Mouse (Mus musculus) embryonic stem cell, embryonic (primary cell): ENCODE results near the gene Cops7a.

Source experiments
- CTCF ChIA-PET, 4 experiments: fragments of 300-600 bp in 2 of 4; fragments of 350-600 bp in 2 of 4; sonication (Branson Sonifier 250); formaldehyde crosslinking; loops; one replicate each; lab custom pipeline; 2022; ENCODE audit warnings: inconsistent platforms in 2 of 4; lab: Charles Lee
- POLR2A ChIA-PET, 4 experiments: fragments of 300-600 bp in 2 of 4; fragments of 350-600 bp in 2 of 4; sonication (Branson Sonifier 250); formaldehyde crosslinking; loops; one replicate each; lab custom pipeline; 2022; ENCODE audit warnings: antibody characterized with exemption in 4 of 4, inconsistent platforms in 1 of 4; lab: Charles Lee

Gene Cops7a

DNA sequence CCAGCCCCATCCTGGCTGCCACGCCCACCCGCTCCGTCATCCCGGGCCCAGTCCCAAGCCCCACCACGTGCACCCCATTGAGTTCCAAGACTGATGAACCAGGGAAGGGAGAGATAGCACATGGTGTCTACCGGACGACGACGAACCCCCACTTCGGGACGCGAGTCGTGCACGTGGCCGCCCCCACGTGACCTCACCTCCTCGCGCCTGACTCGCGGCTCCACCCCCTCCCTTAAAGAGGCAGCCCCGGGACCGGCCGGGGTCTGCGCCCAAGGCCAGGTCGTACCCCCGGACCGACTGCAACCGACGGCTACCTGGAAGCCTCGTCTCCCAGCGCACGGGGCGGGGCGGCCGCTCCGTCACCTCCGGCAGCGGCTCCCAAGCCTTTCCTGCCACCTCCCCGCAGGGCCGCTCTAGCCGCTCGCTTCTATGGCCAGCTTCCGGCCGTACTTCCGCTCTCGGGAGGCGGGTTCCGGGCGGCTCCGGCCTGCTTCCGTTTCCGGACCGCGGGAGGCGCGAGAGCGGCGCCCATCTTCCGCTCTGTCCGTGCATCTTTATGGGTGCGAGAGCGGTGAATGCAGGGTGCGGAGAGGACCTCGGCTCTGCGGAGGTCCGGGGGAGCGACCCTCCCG, at the start of gene Cops7a:
Gene Cops7a, minus strand, starts transcription at position 451 of the 632 bp plus-strand sequence.
- ChIA-PET POLR2A (interaction anchor here (0.5 to 17.5 kb wide), 57 partner anchors 10 to 1505 kb away, joined by 3 to 359 read pairs (median 4); partner anchors contain the start of genes Mlf2 (in 3 of the 4), Cdca3 (in 2 of the 4), Grcc10 (in 2 of the 4) and Mrpl51 (in 2 of the 4)), CTCF (interaction anchor here in 3 of 4 experiments (0.5 to 1.6 kb wide), 11 partner anchors 10 to 118 kb away, joined by 3 to 11 read pairs (median 4); partner anchors contain the start of gene Mlf2 (in 2 of the 3))

DNA sequence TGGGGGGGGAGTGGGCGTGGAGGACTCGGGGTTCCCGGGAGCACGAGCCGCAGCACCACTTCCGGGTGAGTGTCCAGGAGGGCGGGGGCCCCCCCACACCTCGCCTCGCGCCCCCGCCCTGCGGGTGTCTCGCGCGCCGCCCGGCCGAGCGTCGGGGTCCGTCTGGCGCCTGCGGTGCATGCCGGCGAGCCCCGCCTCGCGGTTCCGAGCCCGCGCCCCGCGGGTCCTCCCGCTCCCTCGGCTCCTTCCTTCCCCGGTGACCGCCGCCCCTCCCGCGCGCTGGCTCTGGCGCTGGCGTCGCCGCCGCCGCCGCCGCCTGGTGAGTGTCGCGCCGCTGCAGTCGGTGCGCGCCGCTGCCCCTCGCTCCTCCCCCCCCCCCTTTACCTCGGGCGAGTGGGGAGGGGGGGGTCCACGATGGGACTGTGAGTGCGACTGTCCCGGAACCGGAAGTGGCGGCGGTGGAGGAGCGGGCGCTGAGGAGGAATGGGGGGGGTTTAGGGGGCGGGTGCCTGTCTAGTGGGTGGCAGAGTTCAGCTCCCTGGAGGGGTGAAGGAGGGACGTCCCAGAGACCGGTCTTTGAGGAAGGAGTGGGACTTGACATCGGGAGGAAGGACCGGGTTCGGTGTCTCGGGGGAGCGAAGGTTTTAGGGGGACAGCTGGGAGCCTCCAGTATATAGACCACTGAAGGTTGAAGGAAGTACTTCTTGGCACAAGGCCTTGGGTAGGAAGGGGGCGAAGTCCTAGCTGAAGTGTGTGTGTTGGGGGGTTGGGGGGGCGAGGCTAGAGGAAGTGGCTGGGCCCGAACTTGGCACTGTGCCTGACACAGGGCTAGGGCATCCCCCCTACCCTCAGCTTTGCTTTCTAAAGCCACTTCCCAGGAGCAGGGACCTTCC, 44.1 kb upstream of the Cops7a start:
- ChIA-PET POLR2A (interaction anchor here (0.5 to 13.8 kb wide), 118 partner anchors 9 to 1312 kb away, joined by 3 to 182 read pairs (median 4); partner anchors contain the start of genes Pianp (in 4 of the 4), Acrbp (in 3 of the 4), Emg1 (in 3 of the 4) and Mlf2 (in 3 of the 4)), CTCF (interaction anchor here (0.6 to 2.7 kb wide), 19 partner anchors 11 to 358 kb away, joined by 3 to 15 read pairs (median 5); partner anchors contain the start of genes Mlf2 (in 2 of the 4) and Pianp (in 1 of the 4))

DNA sequence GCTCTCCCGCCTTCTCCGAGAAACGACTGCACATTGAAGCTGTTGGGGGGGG, 43.6 kb upstream of the Cops7a start, which contains the start of gene Zfp384:
Gene Zfp384, plus strand, starts transcription at position 17 of the 52 bp plus-strand sequence.
- ChIA-PET POLR2A (interaction anchor here (0.6 to 13.8 kb wide), 113 partner anchors 9 to 1312 kb away, joined by 3 to 182 read pairs (median 5); partner anchors contain the start of genes Pianp (in 4 of the 4), Acrbp (in 3 of the 4), Emg1 (in 3 of the 4) and Mlf2 (in 3 of the 4)), CTCF (interaction anchor here (0.6 to 2.7 kb wide), 19 partner anchors 11 to 200 kb away, joined by 3 to 15 read pairs (median 5); partner anchors contain the start of genes Mlf2 (in 2 of the 4) and Pianp (in 1 of the 4))

DNA sequence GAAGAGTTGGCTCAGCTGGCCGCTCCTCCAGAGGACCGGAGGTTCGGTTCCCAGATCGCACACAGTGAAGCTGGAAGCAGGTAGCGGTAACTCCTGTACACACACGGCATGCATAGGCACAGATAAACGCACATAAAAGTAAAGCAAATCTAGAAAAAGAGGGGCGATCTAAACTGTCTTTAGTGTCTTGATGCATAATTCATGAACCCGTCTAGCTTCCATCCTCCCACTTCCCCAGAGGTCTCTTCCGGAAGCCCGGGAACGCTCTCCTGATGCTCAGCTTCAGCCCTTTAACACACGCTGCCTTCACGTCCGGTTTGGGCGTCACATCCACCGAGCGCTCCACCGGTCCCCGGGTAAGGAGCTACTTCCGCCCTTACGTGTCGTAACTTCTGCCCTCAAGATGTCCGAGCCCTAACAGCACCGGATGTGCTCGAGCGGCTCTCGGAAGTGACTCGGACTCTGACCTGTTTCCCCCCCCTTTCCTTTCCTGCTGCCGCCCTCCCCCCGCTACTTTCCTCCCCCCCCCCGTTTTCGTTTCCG, 43.3 kb upstream of the Cops7a start:
- ChIA-PET CTCF (interaction anchor here (0.5 to 2.7 kb wide), 22 partner anchors 10 to 200 kb away, joined by 3 to 15 read pairs (median 4); partner anchors contain the start of genes Mlf2 (in 2 of the 4) and Pianp (in 1 of the 4)), POLR2A (interaction anchor here (0.6 to 13.8 kb wide), 130 partner anchors 8 to 1312 kb away, joined by 3 to 182 read pairs (median 4); partner anchors contain the start of genes Mlf2 (in 4 of the 4), Pianp (in 4 of the 4), Acrbp (in 3 of the 4) and Emg1 (in 3 of the 4))

DNA sequence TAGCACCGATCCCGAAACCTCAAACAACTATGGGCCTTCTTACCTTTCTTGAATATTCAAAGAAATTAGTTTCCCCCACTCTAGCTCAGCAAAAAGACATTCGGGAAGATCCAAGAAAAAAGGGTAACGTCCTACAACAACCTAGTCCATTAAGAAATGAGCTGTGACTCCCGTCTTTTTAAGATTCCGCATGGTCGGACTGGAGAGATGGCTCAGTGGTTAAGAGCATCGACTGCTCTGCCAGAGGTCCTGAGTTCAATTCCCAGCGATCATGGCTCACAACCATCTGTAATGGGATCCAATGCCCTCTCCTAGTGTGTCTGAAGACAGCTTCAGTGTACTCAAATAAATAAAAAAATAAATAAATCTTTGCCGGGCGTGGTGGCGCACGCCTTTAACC, 42.7 kb upstream of the Cops7a start:
- POLR2A ChIA-PET, result interaction anchor here (0.6 to 13.8 kb wide), 115 partner anchors 8 to 532 kb away, joined by 3 to 182 read pairs (median 5); partner anchors contain the start of genes Mlf2 (in 4 of the 4), Pianp (in 4 of the 4), Acrbp (in 3 of the 4) and Emg1 (in 3 of the 4)
- CTCF ChIA-PET, result interaction anchor here (0.5 to 2.7 kb wide), 17 partner anchors 9 to 146 kb away, joined by 3 to 15 read pairs (median 5); partner anchors contain the start of genes Mlf2 (in 2 of the 4) and Pianp (in 1 of the 4)

DNA sequence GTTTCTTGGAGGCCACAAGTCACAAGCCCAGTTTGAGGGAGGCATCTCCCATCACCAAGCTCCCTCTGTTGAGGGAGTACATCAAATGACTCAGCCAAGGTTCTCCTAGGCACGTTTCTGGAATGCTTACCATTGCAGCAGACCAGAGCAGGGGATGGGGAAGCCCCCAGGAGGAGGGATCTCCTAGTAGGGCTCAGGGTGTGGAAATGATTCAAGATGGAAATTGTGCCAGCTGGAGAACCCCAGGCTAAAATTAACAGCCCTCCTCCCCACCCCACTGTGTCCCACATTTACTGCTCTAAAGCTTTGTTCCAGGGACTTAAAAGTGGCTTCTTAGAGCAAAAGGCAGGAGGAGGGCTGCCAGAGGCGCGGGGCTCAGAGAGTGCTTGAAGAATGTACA, 39.7 kb upstream of the Cops7a start:
- ChIA-PET CTCF (interaction anchor here in 3 of 4 experiments (0.5 to 1.7 kb wide), 6 partner anchors 23 to 158 kb away, joined by 3 to 5 read pairs (median 3); no protein-coding TSS in a partner anchor), POLR2A (interaction anchor here in 2 of 4 experiments (0.7 to 13.8 kb wide), 7 partner anchors 8 to 264 kb away, joined by 3 to 182 read pairs (median 6); partner anchors contain the start of genes Mlf2 (in 2 of the 2), Pianp (in 2 of the 2) and Grcc10 (in 1 of the 2))

DNA sequence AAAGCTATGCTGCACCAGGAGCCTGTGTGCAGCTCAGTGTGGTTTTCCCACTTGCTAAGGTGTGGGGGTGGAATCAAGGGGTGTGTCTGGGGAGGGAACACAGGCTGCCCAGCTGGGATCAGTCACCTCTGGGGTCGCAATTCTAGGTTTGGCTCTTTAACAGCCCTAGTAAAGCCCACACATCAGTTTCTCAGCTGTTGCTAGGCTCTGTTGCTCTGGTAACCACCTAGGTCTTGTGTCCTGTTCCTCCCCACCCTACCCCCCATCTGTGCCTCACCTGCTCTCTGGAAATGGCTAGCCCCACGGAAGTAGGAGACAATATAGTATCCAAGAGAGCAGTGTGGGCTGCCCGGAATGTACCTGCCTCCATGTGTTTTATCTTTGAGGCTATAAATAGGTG, 38.4 kb upstream of the Cops7a start:
- ChIA-PET POLR2A (interaction anchor here in 3 of 4 experiments (0.7 to 13.8 kb wide), 12 partner anchors 8 to 262 kb away, joined by 3 to 182 read pairs (median 4); partner anchors contain the start of genes Mlf2 (in 2 of the 3), Cops7a (in 1 of the 3), Grcc10 (in 1 of the 3) and Pianp (in 1 of the 3)), CTCF (interaction anchor here in 1 of 4 experiments (1.2 kb wide), 1 partner anchor 10 kb away, joined by 3 read pairs; no protein-coding TSS in a partner anchor)

DNA sequence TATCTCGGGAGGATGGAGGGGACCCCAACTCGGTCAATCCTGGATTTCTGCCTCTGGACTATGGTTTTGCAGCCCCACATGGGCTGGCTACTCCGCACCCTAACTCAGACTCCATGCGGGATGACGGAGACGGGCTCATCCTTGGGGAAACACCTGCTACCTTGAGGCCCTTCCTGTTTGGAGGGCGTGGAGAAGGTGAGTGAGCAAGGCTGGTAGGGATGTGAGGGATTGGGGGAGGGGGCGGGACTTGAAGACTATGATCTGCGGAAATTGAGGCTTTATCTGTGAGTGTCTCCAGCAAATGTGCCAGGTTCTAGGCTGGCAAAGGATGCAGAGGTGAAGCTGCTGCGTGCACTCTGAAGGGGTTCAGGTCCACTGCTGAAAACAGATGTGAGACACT, 34.2 kb upstream of the Cops7a start:
- ChIA-PET POLR2A (interaction anchor here in 3 of 4 experiments (0.7 to 3.6 kb wide), 12 partner anchors 7 to 261 kb away, joined by 3 to 17 read pairs (median 4); partner anchors contain the start of genes Zfp384 (in 3 of the 3), Mlf2 (in 2 of the 3) and Ptpn6 (in 1 of the 3)), CTCF (interaction anchor here in 1 of 4 experiments (0.9 to 1.6 kb wide), 5 partner anchors 31 to 192 kb away, joined by 3 to 4 read pairs (median 4); partner anchors contain the start of genes Mlf2, Mrpl51 and Ncapd2)

DNA sequence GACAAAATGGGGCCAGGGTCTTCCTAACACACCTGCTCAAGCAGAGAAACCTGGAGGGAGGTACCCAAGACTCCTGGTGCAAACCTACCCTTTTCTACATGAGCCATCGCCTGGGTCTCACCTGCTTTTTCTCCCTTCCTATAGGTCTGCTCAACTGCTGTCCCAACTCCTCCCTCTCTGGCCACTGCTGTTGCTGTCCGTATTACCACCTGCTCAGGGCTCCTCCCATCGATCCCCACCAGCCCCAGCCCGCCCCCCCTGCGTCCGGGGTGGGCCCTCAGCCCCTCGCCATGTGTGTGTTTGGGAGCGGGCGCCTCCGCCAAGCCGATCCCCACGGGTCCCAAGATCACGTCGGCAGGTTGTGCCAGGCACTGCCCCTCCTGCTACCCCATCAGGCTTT, 33.8 kb upstream of the Cops7a start:
- ChIA-PET CTCF (interaction anchor here in 2 of 4 experiments (0.6 to 2.0 kb wide), 8 partner anchors 9 to 170 kb away, joined by 3 to 5 read pairs (median 4); partner anchors contain the start of genes Cdca3 (in 1 of the 2) and Zfp384 (in 1 of the 2)), POLR2A (interaction anchor here in 3 of 4 experiments (0.5 to 10.3 kb wide), 13 partner anchors 7 to 258 kb away, joined by 3 to 182 read pairs (median 5); partner anchors contain the start of genes Zfp384 (in 2 of the 3), Grcc10 (in 1 of the 3) and Mlf2 (in 1 of the 3))

DNA sequence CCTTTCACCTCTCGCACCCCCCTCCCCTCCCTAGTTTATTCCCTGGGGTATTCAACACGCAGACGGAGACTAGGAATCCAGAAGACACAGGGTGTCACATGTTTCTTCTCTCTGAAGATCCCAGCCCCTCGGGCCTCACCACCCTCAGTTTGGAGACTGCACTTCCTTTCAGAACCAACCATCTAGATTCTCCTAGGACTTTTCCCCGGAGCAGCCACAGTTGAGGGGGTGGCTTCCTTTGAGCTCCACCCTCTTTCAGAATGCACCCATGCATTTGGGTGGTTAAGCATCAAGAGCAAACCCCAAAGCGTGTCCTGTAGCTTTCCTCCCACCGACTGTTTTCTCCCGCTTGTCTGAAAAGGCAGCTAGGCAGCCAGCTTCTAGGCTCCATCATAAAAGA, 32.7 kb upstream of the Cops7a start:
- ChIA-PET POLR2A (interaction anchor here in 3 of 4 experiments (0.6 to 10.3 kb wide), 28 partner anchors 8 to 257 kb away, joined by 3 to 182 read pairs (median 4); partner anchors contain the start of genes Zfp384 (in 3 of the 3), Cdca3 (in 2 of the 3), Grcc10 (in 2 of the 3) and Cops7a (in 1 of the 3)), CTCF (interaction anchor here in 1 of 4 experiments (0.7 to 2.0 kb wide), 5 partner anchors 11 to 168 kb away, joined by 3 to 5 read pairs (median 3); partner anchors contain the start of genes Cdca3 and Zfp384)

DNA sequence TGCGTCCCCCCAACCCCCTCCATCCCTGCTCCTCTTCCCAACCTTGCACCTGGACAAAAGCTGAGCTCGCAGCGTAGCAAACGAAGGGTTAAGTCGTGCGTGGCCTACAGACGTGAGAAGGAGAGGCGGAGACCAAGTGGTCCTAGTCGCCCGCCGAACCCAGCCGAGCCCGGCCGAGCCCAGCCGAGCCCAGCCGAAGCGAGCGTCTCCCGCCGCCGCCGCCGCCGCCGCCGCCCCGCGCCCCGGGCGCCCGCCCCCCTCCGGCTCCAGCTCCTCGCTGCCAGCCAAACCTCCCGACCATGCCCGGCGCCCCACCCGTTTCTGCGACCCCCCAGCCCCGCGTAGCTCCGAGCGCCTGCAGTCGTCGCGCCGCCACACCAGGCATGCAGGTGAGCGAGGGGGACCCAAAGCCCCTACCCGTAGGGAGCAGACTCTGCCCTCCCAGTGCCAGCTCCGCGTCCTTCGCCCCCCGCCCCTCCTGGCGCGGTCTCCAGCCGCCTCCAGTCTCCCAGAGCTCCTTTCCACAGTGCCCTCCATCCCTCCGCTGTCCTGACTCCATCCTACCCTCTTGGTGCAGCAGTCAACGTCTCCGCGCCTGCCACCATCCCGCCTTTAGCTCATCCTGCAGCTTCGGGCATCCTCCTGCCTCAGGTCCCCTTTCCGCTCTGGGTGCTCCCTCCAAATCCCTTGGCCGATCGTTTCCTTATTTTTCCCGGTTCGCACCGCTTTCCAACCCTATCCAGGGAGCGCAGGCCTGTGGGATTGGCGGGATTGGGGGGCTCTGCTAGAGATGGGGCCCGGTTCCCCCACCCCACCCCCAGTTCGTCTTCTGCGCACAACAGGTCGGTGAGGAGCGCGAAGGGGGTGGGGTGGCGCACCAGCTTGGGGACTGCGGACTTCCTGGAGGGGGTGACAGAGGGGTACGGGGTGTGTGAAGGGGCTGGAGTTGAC, 31.5 kb upstream of the Cops7a start, which contains the start of gene Pianp:
Gene Pianp, plus strand, starts transcription at position 144 of the 951 bp plus-strand sequence.
- POLR2A ChIA-PET, result interaction anchor here (0.5 to 10.3 kb wide), 46 partner anchors 10 to 294 kb away, joined by 3 to 182 read pairs (median 4); partner anchors contain the start of genes Zfp384 (in 4 of the 4), Cops7a (in 2 of the 4), Grcc10 (in 2 of the 4) and Mlf2 (in 2 of the 4)
- CTCF ChIA-PET, result interaction anchor here in 2 of 4 experiments (0.8 to 1.4 kb wide), 6 partner anchors 12 to 150 kb away, joined by 3 to 4 read pairs (median 3); partner anchors contain the start of genes Mlf2 (in 1 of the 2) and Zfp384 (in 1 of the 2)

DNA sequence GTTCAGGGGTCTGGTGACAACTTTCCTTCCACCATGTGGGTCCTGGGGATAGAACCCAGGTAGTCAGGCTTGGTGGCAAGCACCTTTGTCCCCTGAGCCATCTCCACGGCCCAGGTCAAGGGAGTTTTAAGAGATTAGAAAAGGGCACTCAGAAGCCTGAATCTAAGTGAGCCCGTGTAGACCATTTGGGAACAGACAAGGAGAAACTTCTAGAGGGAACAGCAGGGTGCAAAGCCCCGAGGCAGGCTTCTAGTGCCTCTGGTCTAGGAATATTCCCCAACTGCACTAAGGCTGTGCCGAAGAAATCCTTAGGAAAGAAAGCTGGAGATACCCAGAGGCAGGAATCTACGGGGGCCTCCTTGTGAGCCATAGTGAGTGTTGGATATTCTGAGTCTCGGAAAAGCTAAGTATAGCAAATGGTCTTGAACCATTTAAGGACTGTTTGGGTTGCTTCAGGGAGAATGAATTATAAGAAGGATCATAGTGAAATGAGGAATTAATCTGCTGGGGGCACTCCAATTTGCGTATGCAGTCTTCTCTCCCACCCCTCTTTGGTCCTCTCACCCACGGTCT, 30.6 kb upstream of the Cops7a start:
- ChIA-PET CTCF (interaction anchor here in 3 of 4 experiments (0.6 to 1.4 kb wide), 5 partner anchors 12 to 91 kb away, joined by 3 to 4 read pairs (median 3); partner anchors contain the start of genes Mlf2 (in 1 of the 3) and Zfp384 (in 1 of the 3)), POLR2A (interaction anchor here (0.5 to 10.3 kb wide), 36 partner anchors 12 to 293 kb away, joined by 3 to 182 read pairs (median 4); partner anchors contain the start of genes Zfp384 (in 4 of the 4), Cops7a (in 2 of the 4), Grcc10 (in 2 of the 4) and Mlf2 (in 2 of the 4))

DNA sequence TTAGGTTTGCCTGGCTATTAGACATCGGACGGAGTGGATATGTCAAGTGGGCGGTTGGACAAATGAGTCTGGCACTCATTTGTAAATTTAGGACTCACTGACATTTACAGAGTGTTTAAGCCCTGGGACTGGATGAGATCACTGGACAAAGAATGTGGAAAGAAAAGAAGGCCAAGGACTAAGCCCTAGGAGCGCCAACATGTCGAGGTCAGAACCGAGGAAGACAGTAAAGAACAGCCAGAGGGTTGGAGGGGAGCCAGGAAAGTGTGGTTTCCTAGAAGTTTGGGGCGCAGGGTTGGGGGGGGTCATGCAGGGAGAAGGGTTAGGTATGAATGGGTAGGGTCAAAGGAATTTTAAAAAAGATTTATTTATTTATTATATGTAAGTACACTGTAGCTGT, 29.9 kb upstream of the Cops7a start:
- POLR2A ChIA-PET, result interaction anchor here in 3 of 4 experiments (1.2 to 10.3 kb wide), 12 partner anchors 10 to 166 kb away, joined by 4 to 182 read pairs (median 8); partner anchors contain the start of genes Cdca3 (in 1 of the 3), Cops7a (in 1 of the 3), P3h3 (in 1 of the 3) and Usp5 (in 1 of the 3)
- CTCF ChIA-PET, result interaction anchor here in 2 of 4 experiments (1.0 to 1.8 kb wide), 2 partner anchors 13 to 64 kb away, joined by 3 to 6 read pairs; partner anchors contain the start of genes Mlf2 (in 1 of the 2) and Zfp384 (in 1 of the 2)

DNA sequence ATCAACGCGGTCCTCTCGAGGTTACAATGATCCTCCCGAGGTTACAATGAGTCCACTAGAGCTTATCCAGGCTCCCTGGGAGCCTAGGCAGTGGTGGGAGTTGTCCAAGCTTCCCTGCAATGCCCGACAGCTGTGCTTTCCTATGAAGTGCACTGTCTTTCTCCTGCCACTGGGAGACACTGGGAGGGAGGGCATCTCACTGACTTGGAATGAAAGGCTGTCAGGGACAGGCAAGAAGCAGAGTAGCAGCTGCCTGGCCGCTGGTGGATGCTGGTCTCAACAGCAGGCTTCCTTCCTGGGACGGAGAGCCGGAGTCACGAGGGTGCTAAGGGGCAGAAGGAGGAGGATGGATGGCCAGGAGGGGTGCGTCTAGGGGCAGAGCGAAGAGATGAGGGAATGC, 28.5 kb upstream of the Cops7a start:
- ChIA-PET CTCF (interaction anchor here (0.6 to 1.8 kb wide), 15 partner anchors 9 to 541 kb away, joined by 3 to 7 read pairs (median 4); partner anchors contain the start of genes Zfp384 (in 3 of the 4), Cops7a (in 1 of the 4) and P3h3 (in 1 of the 4)), POLR2A (interaction anchor here (0.6 to 10.3 kb wide), 48 partner anchors 7 to 331 kb away, joined by 3 to 182 read pairs (median 4); partner anchors contain the start of genes Mlf2 (in 3 of the 4), Zfp384 (in 3 of the 4), Cops7a (in 2 of the 4) and Grcc10 (in 2 of the 4))
